Mouse (Mus musculus) olfactory bulb, adult 2 months (tissue): Measurements from ENCODE around the gene Cdh22. TPM values are rescaled to one million over a fixed set of nuclear protein-coding genes. Genes with fewer than 3 reads are reported as not detected.

Experiments used
- H3K27ac ChIP-seq: fragments of 200-500 bp; 2 replicates; pipeline ENCODE4 v1.5.1; 2012; ENCODE audit warnings: low read depth, low read length; ENCODE audit not compliant: insufficient read depth
- H3K4me1 ChIP-seq: fragments of 200-500 bp; 2 replicates; pipeline ENCODE4 v1.6.1; 2012; ENCODE audit warnings: low read length; ENCODE audit not compliant: control insufficient read depth, insufficient read depth
- H3K4me3 ChIP-seq: fragments of 200-500 bp; 2 replicates; pipeline ENCODE4 v1.5.1; 2012; ENCODE audit warnings: mild to moderate bottlenecking, low read depth, low read length, moderate library complexity; ENCODE audit not compliant: insufficient read depth
- CTCF ChIP-seq: fragments of 200-500 bp; IDR thresholded peaks from 2 replicates; pipeline ENCODE4 v1.5.1; 2012; ENCODE audit warnings: low read depth, mild to moderate bottlenecking, low read length, moderate library complexity; ENCODE audit not compliant: insufficient read depth
- POLR2A ChIP-seq: fragments of 200-500 bp; IDR thresholded peaks from 2 replicates; pipeline ENCODE4 v1.6.1; 2012; ENCODE audit warnings: mild to moderate bottlenecking, low read depth, low read length, moderate library complexity; ENCODE audit not compliant: insufficient read depth
- WGBS: fragments of 180-500 bp; shearing (Covaris S2); methylation state at CpG from one replicate; pipeline ENCODE4 v1.1.7; 2018; 5-methylcytosine and 5-hydroxymethylcytosine counted together
- polyA plus RNA-seq: library from polyadenylated mRNA; stranded (reverse); fragments of >200 nt; gene quantifications from 2 replicates; pipeline ENCODE4 v1.2.4, GENCODE M21; 2012; ENCODE audit warnings: low replicate concordance; ENCODE audit not compliant: missing spikeins, insufficient read depth, insufficient read length

Cdh22 gene
- polyA plus RNA-seq, 1 experiment: not detected

DNA sequence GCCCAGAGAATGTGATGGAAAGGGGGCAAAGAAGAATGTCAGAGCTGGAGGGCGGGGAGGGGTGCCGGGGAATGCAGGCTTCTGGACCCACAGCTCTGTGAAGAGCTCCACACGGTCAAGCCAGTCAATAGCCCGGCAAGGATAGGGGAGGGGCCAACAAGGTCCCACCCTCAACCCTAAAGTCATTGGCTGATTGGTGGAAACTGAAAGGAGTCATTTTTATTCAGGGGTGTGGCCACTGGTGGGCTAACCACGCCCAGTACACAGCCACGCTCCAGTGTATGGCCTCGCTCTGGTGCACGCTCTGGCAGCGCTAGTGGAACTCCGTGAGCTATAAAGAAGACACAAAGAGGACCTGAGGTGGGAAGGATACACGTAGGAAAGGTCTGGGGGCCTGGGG is 120.9 kb downstream of the Cdh22 start:
- no peak overlapping the region for H3K27ac ChIP-seq
- 66% methylated on average over 11 of the region's 11 CpGs for WGBS
- TF ChIP-seq CTCF (no peak), POLR2A (no peak)
- no peak overlapping the region for H3K4me3 ChIP-seq
- H3K4me1 ChIP-seq: peaks cover 14% of the 10 kb centered on the region

DNA sequence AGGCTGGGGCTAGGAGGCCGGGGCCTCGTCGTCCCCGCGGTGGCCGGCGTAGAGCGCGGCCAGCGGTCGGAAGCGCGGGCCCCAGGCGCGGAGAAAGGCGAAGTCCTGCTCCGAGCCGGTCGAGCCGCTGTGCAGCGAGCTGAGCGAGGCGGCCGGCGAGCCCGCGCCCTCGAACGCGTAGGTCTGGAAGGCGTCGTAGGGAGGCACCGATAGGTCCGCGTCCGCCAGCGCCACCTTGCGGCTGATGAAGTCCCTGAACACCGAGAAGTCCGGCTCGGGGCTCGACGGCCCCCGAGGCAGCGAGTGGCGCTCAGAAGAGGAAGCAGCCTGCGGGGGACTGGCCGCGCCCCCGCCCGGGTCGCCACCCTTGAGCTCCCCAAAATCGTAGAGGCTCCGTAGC is 122.5 kb downstream of the Cdh22 start:
- H3K4me1 ChIP-seq: peaks cover 11% of the 10 kb centered on the region
- no peak for TF ChIP-seq POLR2A
- TF ChIP-seq CTCF: peak; percentile 70; the same call in 1 of the 2 replicates
- H3K27ac ChIP-seq: no peak overlapping the region
- 15% methylated on average over 54 of the region's 54 CpGs for WGBS
- no peak overlapping the region for H3K4me3 ChIP-seq

DNA sequence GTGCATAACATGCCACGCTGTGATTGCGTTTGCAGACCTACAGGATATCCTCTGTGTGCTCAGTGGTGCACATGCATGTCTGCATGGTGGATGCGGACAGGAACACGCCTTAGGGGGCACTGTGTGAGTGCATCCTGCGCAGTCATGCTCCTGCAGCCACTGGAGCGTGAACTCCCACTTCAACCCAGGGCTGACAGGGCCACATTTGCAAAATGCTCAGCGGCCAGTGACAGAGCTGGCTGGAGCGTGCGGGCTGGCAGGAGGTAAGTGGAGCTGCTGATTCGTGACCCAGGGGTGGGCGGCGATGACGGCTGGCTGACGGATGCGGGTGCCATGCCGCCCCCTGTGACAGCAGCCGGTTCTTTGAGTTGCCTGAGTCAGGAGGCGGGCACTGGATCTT is 128.1 kb downstream of the Cdh22 start:
- H3K4me1 ChIP-seq: peaks cover 16% of the 10 kb centered on the region
- no peak overlapping the region for H3K27ac ChIP-seq
- TF ChIP-seq CTCF: no peak
- no peak for TF ChIP-seq POLR2A
- WGBS: 26% methylated on average over 18 of the region's 18 CpGs
- H3K4me3 ChIP-seq: no peak overlapping the region

DNA sequence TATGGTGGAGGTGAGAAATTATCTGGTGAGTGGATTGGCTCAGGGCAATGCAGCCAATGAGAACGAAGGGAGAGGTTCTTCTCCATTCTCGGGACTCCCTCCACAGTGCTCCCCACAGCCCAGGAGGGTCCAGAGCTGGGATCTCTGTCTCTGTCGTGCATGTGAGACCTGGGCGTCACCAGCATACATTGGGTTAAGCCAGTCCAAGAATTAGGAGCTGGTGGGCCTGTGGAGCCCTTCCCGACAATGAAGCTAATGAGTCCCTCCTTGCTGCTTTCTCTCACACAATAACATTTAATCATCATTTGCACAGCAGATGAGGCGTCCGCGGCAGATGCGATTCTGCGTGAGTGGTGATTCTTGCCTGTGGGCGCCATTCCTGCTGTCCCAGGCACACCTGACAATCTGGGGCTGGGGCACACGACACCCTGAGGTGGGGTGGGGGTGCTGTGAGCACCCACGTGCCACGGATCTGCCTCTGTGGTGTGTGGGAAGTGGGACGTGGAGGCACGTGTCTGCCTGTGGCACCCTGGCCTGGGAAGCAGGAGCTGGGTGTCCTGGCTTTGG is 129.1 kb downstream of the Cdh22 start:
- no peak overlapping the region for H3K27ac ChIP-seq
- peaks cover 19% of the 10 kb centered on the region for H3K4me1 ChIP-seq
- WGBS: 46% methylated on average over 16 of the region's 16 CpGs
- H3K4me3 ChIP-seq: no peak overlapping the region
- TF ChIP-seq POLR2A (no peak), CTCF (no peak)

DNA sequence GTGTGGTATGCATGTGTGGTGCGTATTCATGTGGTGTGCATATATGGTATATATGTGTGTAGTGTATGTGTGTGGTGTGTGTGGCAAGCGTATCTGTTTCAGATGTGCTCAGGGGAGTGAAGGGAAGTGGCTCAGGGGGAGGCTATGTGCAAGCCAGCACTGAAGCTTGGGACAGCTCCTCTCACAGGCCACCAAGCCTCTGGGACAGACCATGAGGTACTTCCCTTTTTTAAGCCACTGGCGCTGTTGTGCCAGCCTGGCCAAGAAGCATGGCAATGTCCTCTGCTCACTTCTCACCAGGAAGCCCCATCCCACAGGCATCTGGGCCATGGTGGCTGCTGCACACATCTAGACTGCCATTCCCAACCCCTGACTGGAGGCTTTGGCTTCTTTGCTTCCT is 131.7 kb downstream of the Cdh22 start:
- no peak overlapping the region for H3K27ac ChIP-seq
- peaks cover 17% of the 10 kb centered on the region for H3K4me1 ChIP-seq
- WGBS: 91% methylated on average over 3 of the region's 3 CpGs
- no peak for TF ChIP-seq CTCF
- TF ChIP-seq POLR2A: no peak
- no peak overlapping the region for H3K4me3 ChIP-seq

DNA sequence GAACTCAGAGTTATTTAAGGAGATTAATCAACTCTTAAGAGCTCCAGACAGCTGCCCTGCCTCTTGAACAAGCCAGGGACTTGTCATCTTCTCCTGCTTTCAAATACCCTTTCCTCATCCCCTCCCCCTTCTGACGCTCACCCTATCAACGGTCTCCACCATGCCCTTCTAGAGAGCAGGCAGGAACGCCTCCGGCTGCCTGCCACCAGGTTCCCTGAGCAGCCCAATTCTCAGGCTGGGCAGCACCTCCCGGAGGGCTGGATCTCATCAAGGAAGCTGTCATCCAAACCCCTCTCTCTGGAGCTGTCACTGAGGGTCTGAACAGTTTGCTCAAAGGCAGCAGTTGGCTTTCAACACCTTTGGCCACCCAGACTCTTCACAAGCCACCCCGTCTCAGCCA is 133.9 kb downstream of the Cdh22 start:
- 44% methylated on average over 6 of the region's 6 CpGs for WGBS
- Histone ChIP-seq H3K4me1 (peaks cover 12% of the 10 kb centered on the region), H3K4me3 (no peak overlapping the region), H3K27ac (no peak overlapping the region)
- TF ChIP-seq POLR2A (no peak), CTCF (no peak)

DNA sequence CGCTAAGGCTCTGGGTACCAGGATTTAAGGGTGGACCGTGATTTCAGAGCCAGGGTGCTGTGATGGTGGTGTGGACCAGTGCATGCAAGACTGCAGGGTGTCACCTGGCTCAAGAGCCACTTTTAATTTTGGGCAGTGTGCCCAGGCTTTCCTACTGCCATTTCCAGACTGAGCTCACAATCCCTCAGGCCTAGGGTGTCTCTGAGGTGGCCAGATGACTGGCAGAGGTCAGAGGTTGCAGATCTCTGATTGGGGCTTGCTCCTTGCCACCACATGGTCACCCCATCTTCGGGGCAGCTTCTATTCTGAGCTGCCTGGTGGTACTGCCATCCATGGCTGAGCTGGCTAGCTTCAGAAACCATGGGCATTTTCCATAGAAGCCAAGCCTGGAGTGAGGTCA is 135.8 kb downstream of the Cdh22 start:
- H3K4me3 ChIP-seq: no peak overlapping the region
- peaks cover 9% of the 10 kb centered on the region for H3K4me1 ChIP-seq
- TF ChIP-seq POLR2A (no peak), CTCF (no peak)
- 88% methylated on average over 3 of the region's 3 CpGs for WGBS
- H3K27ac ChIP-seq: no peak overlapping the region

DNA sequence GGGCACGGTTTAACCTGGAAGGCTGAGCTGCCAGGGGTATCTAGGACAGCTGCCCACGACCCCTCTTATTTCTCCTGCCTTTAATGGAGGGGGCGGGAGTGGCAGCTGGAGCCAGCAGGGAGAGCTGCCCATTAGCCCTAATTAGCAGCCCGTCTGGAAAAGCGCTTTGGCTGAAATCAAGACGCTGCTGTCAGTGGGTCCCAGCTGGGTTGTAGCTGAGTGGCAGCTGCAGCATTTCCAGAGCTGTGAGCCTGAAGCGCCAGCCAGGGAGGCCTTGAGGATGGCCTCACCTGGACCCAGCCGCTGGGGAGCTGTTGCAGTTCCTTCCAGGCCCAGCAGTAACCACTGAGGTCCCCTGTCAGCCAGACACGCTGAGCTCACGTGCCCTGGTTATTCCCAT is 138.3 kb downstream of the Cdh22 start:
- WGBS: 52% methylated on average over 10 of the region's 10 CpGs
- no peak overlapping the region for H3K4me3 ChIP-seq
- TF ChIP-seq CTCF (no peak), POLR2A (no peak)
- H3K27ac ChIP-seq: no peak overlapping the region
- peaks cover 17% of the 10 kb centered on the region for H3K4me1 ChIP-seq

DNA sequence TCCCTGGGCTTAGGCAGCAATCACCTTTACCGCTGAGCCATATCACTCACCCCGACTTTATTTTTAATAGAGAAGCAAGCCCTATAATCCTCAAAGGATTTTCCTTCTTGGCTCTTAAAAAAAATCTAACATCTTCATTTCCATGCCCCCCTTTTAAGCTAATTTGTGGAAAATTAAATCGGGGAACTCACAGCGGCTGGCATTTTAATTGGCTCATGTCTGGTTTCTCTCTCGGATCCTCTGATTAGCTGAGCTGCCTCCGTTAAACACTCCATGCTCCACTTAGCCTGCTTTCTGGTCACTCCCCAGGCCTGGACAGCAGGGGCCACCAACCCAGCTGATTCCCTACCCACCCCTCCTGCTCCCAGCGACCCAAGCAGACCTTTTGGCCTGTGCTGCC is 142.3 kb downstream of the Cdh22 start:
- H3K27ac ChIP-seq: no peak overlapping the region
- no peak for TF ChIP-seq CTCF
- no peak for TF ChIP-seq POLR2A
- no peak overlapping the region for H3K4me3 ChIP-seq
- 68% methylated on average over 7 of the region's 7 CpGs for WGBS
- peaks cover 14% of the 10 kb centered on the region for H3K4me1 ChIP-seq
